Mouse (Mus musculus): ENCODE measurements around the gene Cyren.

Cyren gene

DNA sequence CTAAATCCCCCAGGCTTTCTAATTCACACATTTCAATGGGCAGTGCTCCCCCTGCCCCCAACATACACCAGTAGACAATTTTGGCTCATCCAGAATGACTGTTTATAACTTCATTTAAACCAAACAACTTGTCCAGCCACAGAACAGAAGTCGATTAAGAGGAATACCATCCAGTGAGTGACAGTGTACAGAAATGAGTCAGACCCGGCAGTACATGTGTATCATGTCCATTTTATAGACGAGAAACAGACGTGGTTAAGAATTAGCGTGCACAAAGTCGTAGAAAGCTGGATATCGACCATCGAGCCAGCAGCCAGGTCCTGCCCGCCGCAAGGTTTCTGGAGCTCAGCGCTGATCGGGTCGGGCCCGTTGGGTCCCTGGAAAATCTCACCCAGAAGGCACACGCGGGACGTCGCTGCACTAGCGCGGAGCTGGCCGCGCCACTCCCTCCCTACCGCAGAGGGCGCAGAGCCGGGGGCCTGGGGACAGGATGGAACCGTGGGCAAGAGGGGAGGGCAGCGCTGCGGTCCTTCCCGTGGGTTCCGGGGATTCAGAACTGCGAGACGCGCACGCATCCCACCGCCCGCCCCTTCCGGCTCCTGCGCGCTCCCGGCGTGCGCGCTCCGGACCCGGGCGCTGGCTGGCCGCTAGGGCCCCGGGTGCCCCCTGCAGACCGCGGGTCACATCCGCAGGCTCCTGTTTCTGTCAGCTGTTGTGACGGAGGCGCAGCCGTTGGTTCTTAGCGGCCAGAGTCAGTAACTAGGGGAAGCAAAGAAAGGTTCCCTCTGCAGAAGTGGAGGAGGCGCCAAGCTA lies at the start of gene Cyren:
Cyren (minus strand) TSS at position 552 of the 813 bp plus-strand sequence.
- DNase-seq = peak; percentile 97

- no peak for DNase-seq
These were observed 49.7 kb upstream of the Cyren start for GRCm38 (mm10) chr6:34927594-34927993.

DNA sequence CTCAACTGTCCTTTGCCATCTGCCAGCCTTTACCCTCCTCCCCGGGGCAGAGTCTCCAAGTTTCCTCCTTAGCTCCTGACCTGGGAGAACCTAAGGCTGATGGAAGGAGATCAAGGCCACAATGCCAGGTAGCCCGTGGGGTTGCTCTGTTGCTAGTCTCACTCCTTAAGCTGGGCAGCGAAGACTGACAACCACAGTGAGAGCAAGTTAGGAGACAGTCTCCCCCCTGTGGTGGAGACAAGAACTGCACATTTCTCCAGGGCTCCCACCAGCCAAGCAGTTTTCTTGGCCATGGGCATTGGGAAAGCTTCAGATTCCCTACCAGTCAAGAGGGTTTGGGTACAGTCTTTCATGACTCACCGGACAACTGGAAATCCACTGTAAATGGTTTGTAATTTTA lies 49.3 kb upstream of the Cyren start:
- peak; percentile 78 for DNase-seq

- DNase-seq = peak; percentile 76
These were observed 44.1 kb upstream of the Cyren start for GRCm38 (mm10) chr6:34921941-34922340.

- DNase-seq = no peak
These were observed 42.8 kb upstream of the Cyren start for GRCm38 (mm10) chr6:34920631-34921030.

DNA sequence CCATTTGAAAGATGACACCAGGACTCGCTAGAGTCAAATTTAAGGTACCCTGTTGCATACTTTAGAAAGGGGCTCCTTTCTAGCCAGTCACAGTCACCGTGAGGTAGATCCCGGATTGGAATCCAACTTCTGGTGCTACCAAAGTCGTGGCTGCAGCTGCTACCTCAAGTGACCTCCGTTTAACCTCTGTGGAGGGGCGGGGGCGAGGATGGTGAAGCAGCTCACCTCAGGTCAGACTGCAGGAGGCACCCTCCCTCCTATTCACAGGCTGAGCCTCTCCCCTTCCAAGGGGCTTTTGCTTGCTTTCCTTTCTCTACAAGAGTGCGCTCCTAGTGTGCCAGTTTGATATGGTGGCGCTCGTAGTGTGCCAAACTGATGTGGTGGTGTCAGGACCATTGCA lies 42.1 kb upstream of the Cyren start, which contains the start of gene Stra8:
Stra8 (plus strand) TSS at position 208 of the 400 bp plus-strand sequence.
- no peak for DNase-seq

DNA sequence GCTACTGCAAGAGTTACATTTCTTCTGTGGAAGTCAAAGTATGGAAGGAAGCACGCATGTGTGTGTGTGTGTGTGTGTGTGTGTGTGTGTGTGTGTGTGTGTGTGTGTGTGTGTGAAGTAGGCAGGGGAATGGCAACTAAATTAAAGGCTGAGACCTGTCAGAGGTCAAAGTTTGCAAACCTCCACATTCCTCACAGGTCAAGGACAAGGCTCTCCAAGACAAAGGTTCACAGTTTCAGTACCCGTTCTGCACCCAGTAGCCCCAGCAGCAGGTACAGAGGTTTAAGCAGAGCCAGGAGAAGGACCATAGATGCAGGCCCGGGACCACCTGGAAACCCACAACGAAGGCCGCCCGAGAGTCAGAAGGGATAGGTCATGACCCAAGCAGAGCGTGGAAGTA lies 41.3 kb upstream of the Cyren start:
- no peak for DNase-seq

DNA sequence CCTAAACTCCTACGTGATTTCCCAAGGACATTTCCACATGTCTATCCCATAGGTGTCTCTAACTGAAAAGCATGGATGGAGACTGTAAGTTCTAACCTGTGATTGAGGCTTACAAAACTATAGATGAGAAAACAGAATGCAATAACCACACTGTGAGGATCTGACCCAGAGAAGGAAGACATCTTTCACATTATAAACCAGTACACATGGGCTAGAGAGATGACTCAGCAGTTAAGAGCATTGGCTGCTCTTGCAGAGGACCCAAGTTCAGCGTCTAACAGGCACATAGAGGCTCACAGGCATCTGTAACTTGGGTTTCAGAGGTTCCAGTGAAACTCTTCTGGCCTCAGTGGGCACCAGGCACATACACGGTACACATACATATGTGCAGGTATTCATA lies 36.6 kb upstream of the Cyren start:
- no peak for DNase-seq

DNA sequence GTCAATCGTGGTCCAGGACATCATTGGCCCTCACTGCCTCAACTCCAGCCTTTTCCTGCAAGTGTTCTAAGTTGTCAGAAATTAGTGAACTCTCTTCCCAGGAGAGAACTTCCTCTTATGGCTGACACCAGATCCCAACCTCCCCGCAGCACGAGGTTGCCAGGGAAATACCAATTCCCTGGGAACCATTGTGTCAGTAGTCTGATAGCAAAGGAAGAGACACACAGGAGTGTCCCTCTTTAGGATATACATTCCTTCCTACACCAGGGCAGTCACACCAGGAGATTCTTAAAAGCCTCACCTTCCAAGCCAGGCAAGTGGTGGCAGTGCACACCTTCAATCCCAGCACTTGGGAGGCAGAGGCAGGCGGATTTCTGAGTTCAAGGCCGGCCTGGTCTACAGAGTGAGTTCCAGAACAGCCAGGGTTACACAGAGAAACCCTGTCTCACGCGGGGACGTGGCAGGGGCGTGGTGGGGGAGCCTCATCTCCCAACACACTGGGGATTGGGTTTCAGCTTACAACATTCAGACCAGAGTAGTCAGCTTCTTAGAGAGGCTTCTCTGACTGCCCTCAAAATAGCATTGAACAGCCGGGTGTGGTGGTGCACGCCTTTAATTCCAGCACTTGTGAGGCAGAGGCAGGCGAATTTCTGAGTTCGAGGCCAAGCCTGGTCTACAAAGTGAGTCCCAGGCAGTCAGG lies 35.6 kb upstream of the Cyren start:
- DNase-seq = no peak

GRCm38 (mm10) chr6:34910371-34911219 lies 32.7 kb upstream of the Cyren start, which contains the start of gene Wdr91:
Gene Wdr91, minus strand, starts transcription at chr6:34910876.
- DNase-seq = peak; percentile 94

- DNase-seq = no peak
These were observed 31.9 kb upstream of the Cyren start for GRCm38 (mm10) chr6:34909631-34910345.

DNA sequence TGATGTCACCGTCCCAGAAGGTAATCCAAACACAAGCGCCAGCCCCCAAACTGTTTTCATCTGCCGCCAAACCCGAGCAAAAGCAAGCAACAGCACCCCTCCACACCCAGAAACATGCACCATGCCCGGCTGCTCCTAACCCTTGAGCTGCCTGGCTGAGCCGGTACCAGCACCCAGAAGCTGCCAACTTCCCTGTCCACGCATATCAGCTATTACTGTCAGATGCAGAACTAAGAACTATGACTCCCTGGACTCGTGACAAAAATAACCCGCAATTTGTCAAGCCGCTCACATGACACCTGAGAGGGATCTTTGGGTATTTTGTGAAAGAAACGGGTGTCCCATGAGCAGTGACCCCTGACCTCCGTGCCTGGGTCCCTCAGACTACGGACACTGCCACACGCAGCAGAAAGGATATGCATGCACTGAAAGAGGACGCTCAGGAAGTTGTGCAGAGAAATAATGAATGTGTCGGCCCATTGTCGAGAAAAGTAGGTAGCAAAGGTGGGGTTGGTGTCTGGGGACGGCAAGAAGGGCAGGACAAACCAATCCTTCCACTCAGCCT lies 29.9 kb upstream of the Cyren start:
- no peak for DNase-seq

DNA sequence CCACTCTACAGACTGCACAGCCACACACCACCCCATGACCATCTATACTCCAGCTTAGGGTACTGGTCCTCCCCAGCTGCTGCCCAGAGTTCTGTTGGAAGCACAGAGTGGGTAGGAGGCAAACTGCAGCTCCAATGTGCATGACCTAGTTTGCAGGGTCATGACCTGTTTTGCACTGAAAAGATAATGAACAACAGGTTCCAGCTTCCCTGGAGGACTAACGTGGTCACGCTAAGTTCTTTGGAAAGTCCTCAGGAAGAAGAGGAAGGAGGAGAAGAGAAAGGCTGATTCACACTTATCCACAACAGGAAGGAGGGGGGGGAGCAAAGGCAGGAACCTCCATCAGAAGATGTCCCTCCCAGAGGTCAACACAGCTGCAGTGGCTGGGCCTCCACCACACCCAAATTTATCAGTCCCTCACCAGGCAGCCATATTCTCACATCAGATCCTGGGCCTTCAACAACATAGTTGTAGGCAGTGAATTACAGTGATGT lies 29.3 kb upstream of the Cyren start:
- peak; percentile 16 for DNase-seq

GRCm38 (mm10) chr6:34906661-34907060 lies 28.8 kb upstream of the Cyren start:
- DNase-seq = no peak

GRCm38 (mm10) chr6:34906125-34906524 lies 28.3 kb upstream of the Cyren start:
- DNase-seq = no peak

- no peak for DNase-seq
These were observed 26.5 kb upstream of the Cyren start for GRCm38 (mm10) chr6:34904361-34904760.

DNA sequence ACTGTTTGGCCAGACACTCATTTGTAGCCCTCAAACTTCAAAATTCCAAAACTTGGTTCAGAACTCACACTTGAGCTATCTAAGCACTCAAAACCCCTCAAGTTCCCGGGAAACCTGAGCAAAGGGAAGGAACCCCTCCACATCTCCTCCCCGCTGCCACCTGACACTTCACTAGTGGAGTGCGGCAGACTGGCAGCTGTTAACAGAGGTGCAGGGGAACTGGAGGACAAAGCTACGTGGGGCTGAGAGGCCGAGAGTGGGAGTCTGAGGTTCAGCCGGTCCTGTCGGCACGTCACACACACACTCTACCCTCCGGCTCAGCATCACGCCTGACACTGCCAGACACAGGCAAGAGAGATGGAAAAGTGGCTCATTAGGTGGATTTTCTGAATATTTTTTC lies 26.0 kb upstream of the Cyren start:
- DNase-seq = no peak

- DNase-seq = no peak
These were observed 25.6 kb upstream of the Cyren start for GRCm38 (mm10) chr6:34903441-34903840.

- DNase-seq = no peak
These were observed 24.7 kb upstream of the Cyren start for GRCm38 (mm10) chr6:34902578-34902977.

DNA sequence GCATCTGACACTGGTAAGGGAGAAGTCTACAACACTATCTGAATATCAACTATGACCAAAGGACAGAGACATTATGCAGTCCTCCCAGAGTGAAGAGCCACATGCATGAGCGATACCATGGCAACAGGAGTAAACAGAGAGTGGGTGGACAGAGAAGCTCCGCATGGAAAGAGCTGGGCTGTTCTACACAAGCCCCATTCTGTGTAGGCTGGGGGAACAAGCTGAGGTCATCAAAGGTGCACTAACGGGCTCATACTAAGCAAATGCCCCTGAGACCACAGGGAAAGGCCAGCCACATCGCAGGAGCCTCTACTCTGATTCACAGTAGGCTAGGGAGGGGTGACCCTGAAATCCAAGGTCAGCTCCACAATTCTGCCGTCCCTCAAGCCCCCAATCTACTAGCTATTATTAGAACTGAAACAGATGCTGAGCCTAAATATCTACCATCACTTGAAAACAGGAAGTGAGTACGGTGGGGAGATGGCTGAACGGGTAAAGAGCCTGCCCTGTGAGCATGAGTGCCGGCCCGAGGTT lies 24.1 kb upstream of the Cyren start:
- no peak for DNase-seq

DNA sequence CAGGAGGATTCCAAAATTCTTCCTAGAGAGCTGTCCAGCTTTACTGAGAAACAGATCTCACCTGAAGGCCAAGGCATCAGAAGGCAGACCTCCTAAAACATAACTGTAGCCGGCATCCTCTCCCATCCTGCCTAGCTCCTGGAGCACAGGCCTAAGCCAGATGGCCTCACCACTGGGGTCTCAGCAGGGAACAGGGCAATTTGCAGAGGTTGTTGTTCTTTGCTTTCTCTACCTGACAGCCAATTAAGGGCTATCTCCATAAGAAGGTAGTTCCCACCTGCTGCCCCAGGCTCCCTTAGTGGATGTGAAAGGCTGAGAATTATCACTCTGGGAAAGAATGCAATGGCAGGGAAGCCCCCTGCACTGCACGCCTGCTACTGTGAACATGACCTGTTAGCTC lies 23.1 kb upstream of the Cyren start:
- DNase-seq = no peak

GRCm38 (mm10) chr6:34899127-34899526 lies 21.3 kb upstream of the Cyren start:
- no peak for DNase-seq
